Mouse (Mus musculus) embryo, embryonic 10 days (tissue): ENCODE results near the gene Dlgap1.

Source experiments
- DNase-seq: peaks from one replicate; pipeline ENCODE4 v3.0.0-alpha.2; 2015; ENCODE audit warnings: low spot score

Gene Dlgap1

GRCm38 (mm10) chr17:70866538-70867114 is 897.8 kb downstream of the Dlgap1 start:
- no peak for DNase-seq

- DNase-seq: no peak
Measured at GRCm38 (mm10) chr17:70868577-70869229, 899.8 kb downstream of the Dlgap1 start.

- DNase-seq: no peak
Measured at GRCm38 (mm10) chr17:70870581-70870980, 901.7 kb downstream of the Dlgap1 start.
